Mouse (Mus musculus): Measurements from ENCODE around the gene Birc7.

Birc7 gene

GRCm38 (mm10) chr2:180928723-180929122, at the start of gene Birc7:
TSS of gene Birc7 (plus strand) at chr2:180929023.
- no peak for DNase-seq (ENCODE audit: extremely low read depth, insufficient read length, low spot score)

GRCm38 (mm10) chr2:180879365-180880067, 49.3 kb upstream of the Birc7 start:
- DNase-seq (ENCODE audit: extremely low read depth, insufficient read length, low spot score), result no peak

- no peak for DNase-seq (ENCODE audit: extremely low read depth, insufficient read length, low spot score)
Observed at GRCm38 (mm10) chr2:180881281-180881680, 47.5 kb upstream of the Birc7 start.

- DNase-seq (ENCODE audit: extremely low read depth, insufficient read length, low spot score), result no peak
Observed at GRCm38 (mm10) chr2:180885270-180885669, 43.6 kb upstream of the Birc7 start.

GRCm38 (mm10) chr2:180889271-180889920, 39.4 kb upstream of the Birc7 start:
- DNase-seq (ENCODE audit: extremely low read depth, insufficient read length, low spot score), result no peak

- no peak for DNase-seq (ENCODE audit: extremely low read depth, insufficient read length, low spot score)
Observed at GRCm38 (mm10) chr2:180889921-180890280, 38.9 kb upstream of the Birc7 start.

- no peak for DNase-seq (ENCODE audit: extremely low read depth, insufficient read length, low spot score)
Observed at GRCm38 (mm10) chr2:180890422-180891074, 38.3 kb upstream of the Birc7 start.

- DNase-seq (ENCODE audit: extremely low read depth, insufficient read length, low spot score), result no peak
Observed at GRCm38 (mm10) chr2:180891075-180891834, 37.6 kb upstream of the Birc7 start.

GRCm38 (mm10) chr2:180891835-180892323, 36.9 kb upstream of the Birc7 start:
- DNase-seq (ENCODE audit: extremely low read depth, insufficient read length, low spot score), result no peak

GRCm38 (mm10) chr2:180892841-180893521, 35.8 kb upstream of the Birc7 start:
- no peak for DNase-seq (ENCODE audit: extremely low read depth, insufficient read length, low spot score)

GRCm38 (mm10) chr2:180893537-180894028, 35.2 kb upstream of the Birc7 start:
- no peak for DNase-seq (ENCODE audit: extremely low read depth, insufficient read length, low spot score)

GRCm38 (mm10) chr2:180894029-180894623, 34.7 kb upstream of the Birc7 start:
- no peak for DNase-seq (ENCODE audit: extremely low read depth, insufficient read length, low spot score)

GRCm38 (mm10) chr2:180894734-180895133, 34.1 kb upstream of the Birc7 start:
- no peak for DNase-seq (ENCODE audit: extremely low read depth, insufficient read length, low spot score)

GRCm38 (mm10) chr2:180895321-180895720, 33.5 kb upstream of the Birc7 start:
- no peak for DNase-seq (ENCODE audit: extremely low read depth, insufficient read length, low spot score)

- DNase-seq (ENCODE audit: extremely low read depth, insufficient read length, low spot score), result no peak
Observed at GRCm38 (mm10) chr2:180895837-180896525, 32.8 kb upstream of the Birc7 start.

GRCm38 (mm10) chr2:180896819-180897625, 31.8 kb upstream of the Birc7 start:
- no peak for DNase-seq (ENCODE audit: extremely low read depth, insufficient read length, low spot score)

GRCm38 (mm10) chr2:180897857-180898256, 31.0 kb upstream of the Birc7 start:
- no peak for DNase-seq (ENCODE audit: extremely low read depth, insufficient read length, low spot score)

GRCm38 (mm10) chr2:180902086-180902485, 26.7 kb upstream of the Birc7 start:
- DNase-seq (ENCODE audit: extremely low read depth, insufficient read length, low spot score), result no peak
